13 mouse cellular contexts compared by ENCODE assay signal in genomic region chr10:87973911-87974631, GRCm38 (mm10).
"Had no signal": no experiment of that assay in that cellular context is flagged by ENCODE, and none has a peak within 500 bp of the region (broad histone marks: within the 10 kb centered on the region; RNA-seq: fewer than 3 reads in every experiment).

No protein-coding gene starts in this region.

- DNase-seq: lung, embryonic 14.5 days; right cerebral cortex, postnatal 14 days; thymus, postnatal 36 days had no signal

- H3K4me1 ChIP-seq: intestine, embryonic 15.5 days; kidney, embryonic 15.5 days; liver, embryonic 15.5 days; megakaryocyte, embryonic 14.5 days; midbrain, embryonic 12.5 days had no signal

- H3K9me3 ChIP-seq: intestine, embryonic 15.5 days; kidney, embryonic 15.5 days; limb, embryonic 10.5 days; liver, embryonic 15.5 days; megakaryocyte, embryonic 14.5 days; midbrain, embryonic 12.5 days had no signal

- H3K27me3 ChIP-seq: intestine, embryonic 15.5 days; kidney, embryonic 15.5 days; liver, embryonic 15.5 days; megakaryocyte, embryonic 14.5 days; midbrain, embryonic 12.5 days had no signal

- ATAC-seq: intestine, embryonic 15.5 days; midbrain, embryonic 16.5 days had no signal

- H3K4me3 ChIP-seq: intestine, embryonic 15.5 days; kidney, embryonic 15.5 days; left cerebral cortex, adult 2 months; limb, embryonic 10.5 days; liver, embryonic 15.5 days; megakaryocyte, embryonic 14.5 days; midbrain, embryonic 12.5 days had no signal

- H3K4me2 ChIP-seq: intestine, embryonic 15.5 days; kidney, embryonic 15.5 days; liver, embryonic 11.5 days; liver, embryonic 15.5 days; lung, embryonic 14.5 days; midbrain, embryonic 12.5 days had no signal

- H3K36me3 ChIP-seq: intestine, embryonic 15.5 days; kidney, embryonic 15.5 days; limb, embryonic 10.5 days; liver, embryonic 15.5 days; midbrain, embryonic 12.5 days had no signal

- H3K9ac ChIP-seq: intestine, embryonic 15.5 days; kidney, embryonic 15.5 days; liver, embryonic 15.5 days; lung, embryonic 14.5 days; midbrain, embryonic 12.5 days had no signal

- H3K27ac ChIP-seq: intestine, embryonic 15.5 days; kidney, embryonic 15.5 days; left cerebral cortex, adult 2 months; limb, embryonic 10.5 days; liver, embryonic 15.5 days; macrophage; midbrain, embryonic 12.5 days had no signal
